Mouse (Mus musculus) left cerebral cortex, adult 11 months (tissue): ENCODE data around the gene Nek11.
"Not testable (repeated sequence)": the region's sequence is repeated elsewhere in the genome, so short reads cannot be mapped to it uniquely, and the experiment has no call there.

Experiments used
- DNase-seq: peaks from one replicate; pipeline ENCODE4 v3.0.0; 2022; ENCODE audit warnings: low spot score

The Nek11 gene

GRCm38 (mm10) chr9:105136404-105136803 is 258.9 kb downstream of the Nek11 start:
- no peak for DNase-seq

- DNase-seq: no peak
These were observed 260.8 kb downstream of the Nek11 start for GRCm38 (mm10) chr9:105134536-105134935.

GRCm38 (mm10) chr9:105132002-105132367 is 263.3 kb downstream of the Nek11 start:
- no peak for DNase-seq

DNA sequence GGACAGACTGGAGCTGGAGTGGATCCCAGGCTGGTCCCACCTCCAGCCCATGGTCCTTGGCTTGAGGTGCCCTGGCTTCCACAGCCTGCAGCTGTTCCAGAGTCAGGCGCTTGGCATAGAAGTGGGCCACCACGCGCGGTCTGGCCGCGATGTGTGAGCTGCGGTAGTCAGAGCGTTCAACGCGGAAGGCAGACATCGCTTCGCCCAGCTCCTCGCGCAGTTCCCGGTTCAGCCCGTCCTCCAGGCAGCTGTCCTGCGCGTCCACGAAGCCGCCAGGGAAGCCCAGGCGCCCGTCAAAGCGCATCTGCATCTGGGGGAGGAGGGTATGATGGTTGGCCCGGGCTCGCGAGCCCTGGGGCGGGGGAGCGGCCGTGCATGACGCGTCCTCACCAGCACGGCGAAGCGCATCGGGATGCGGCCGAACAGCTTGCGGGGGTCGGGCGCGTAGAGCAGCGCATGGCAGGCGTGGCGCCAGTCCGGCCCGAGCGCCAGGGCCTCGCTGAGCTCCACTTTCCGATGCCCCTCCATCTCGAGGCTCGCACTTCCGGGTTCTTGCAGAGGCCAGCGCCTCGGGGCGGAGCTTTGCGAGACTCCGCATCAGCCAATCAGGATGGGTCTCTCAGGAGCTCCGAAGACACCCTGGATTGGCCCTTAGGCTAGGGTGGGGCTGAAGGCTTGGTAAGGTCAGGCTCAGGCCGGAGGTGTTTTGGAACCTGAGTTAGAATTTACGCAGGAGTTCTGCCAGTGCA is 263.9 kb downstream of the Nek11 start, which contains the start of gene Nudt16:
Gene Nudt16 (minus strand): TSS at position 572 of the 749 bp plus-strand sequence.
- peak; percentile 85 for DNase-seq

- DNase-seq: no peak
These were observed 265.0 kb downstream of the Nek11 start for GRCm38 (mm10) chr9:105130331-105130730.

DNA sequence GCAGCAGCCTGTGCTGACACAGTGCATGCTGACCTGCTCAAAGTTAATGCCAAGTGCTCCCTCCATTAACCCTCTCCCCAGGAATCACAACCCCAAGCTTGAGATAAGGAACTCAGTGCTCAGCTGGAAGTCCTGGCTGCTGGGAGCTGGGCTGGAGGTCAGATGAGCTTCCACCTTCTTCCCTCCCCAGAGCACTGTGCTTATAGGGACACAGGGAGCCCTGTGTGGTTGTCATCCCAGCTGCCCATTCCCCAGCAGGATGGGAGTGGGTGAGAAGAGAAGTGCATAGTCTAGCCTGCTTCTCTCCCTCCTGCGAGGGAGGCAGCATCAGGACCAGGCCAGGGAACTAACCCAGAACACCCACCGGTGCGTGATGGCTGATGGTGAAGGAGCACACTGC is 270.1 kb downstream of the Nek11 start:
- DNase-seq: not testable (repeated sequence)
